Mouse (Mus musculus) brain, embryonic 14.5 days (tissue): ENCODE measurements around the gene Hectd2.

Source experiments
- CTCF ChIP-seq: fragments of 200-500 bp; IDR thresholded peaks from 2 replicates; pipeline ENCODE4 v1.5.1; 2012; ENCODE audit warnings: inconsistent platforms, mild to moderate bottlenecking, moderate library complexity, borderline replicate concordance; ENCODE audit not compliant: insufficient read depth, insufficient read length; ENCODE audit errors: extremely low read depth
- POLR2A ChIP-seq: fragments of 200-500 bp; IDR thresholded peaks from 2 replicates; pipeline ENCODE4 v1.6.1; 2012; ENCODE audit warnings: mild to moderate bottlenecking, inconsistent platforms, borderline replicate concordance; ENCODE audit not compliant: poor library complexity, insufficient read depth, insufficient read length, severe bottlenecking; ENCODE audit errors: extremely low read depth

- TF ChIP-seq CTCF (peak; percentile 78; the same call in 1 of the 2 replicates), POLR2A (no peak)
Measured at GRCm38 (mm10) chr19:36538528-36538927, 15.9 kb upstream of the Hectd2 start.
